Mouse (Mus musculus): ENCODE measurements around the gene Dhps. TPM values are rescaled to one million over a fixed set of nuclear protein-coding genes. Genes with fewer than 3 reads are reported as not detected.
A peak's percentile ranks its signal among the peaks of the same experiment; 100 is the strongest.
"Not testable (repeated sequence)": the region's sequence is repeated elsewhere in the genome, so short reads cannot be mapped to it uniquely, and the experiment has no call there.

The Dhps gene
- total RNA-seq, 4 experiments from 2014 or later = 31.4 to 41.2 (median 33.2) TPM

GRCm38 (mm10) chr8:85062603-85063002, 9.0 kb upstream of the Dhps start:
- DNase-seq = no peak

GRCm38 (mm10) chr8:85065213-85065612, 6.3 kb upstream of the Dhps start:
- no peak for DNase-seq

GRCm38 (mm10) chr8:85067155-85067554, 4.4 kb upstream of the Dhps start:
- DNase-seq = no peak

- DNase-seq = no peak
Measured at GRCm38 (mm10) chr8:85067982-85068381, 3.6 kb upstream of the Dhps start, which contains the start of gene Gm5741. TSS of gene Gm5741 (minus strand) at chr8:85067982.

GRCm38 (mm10) chr8:85071041-85071440, 516 bp upstream of the Dhps start:
- no peak for DNase-seq

GRCm38 (mm10) chr8:85072364-85072929, 890 bp downstream of the Dhps start:
- no peak for DNase-seq

- DNase-seq = no peak
Measured at GRCm38 (mm10) chr8:85073041-85073612, 1.6 kb downstream of the Dhps start.

GRCm38 (mm10) chr8:85074167-85074566, 2.6 kb downstream of the Dhps start:
- DNase-seq = no peak

- DNase-seq = no peak
Measured at GRCm38 (mm10) chr8:85074617-85075016, 3.1 kb downstream of the Dhps start.

GRCm38 (mm10) chr8:85076001-85076400, 4.4 kb downstream of the Dhps start:
- no peak for DNase-seq

GRCm38 (mm10) chr8:85076993-85077392, 5.4 kb downstream of the Dhps start:
- DNase-seq = no peak

GRCm38 (mm10) chr8:85080214-85080531, 8.6 kb downstream of the Dhps start:
- no peak for DNase-seq

GRCm38 (mm10) chr8:85080532-85081215, 9.1 kb downstream of the Dhps start, which contains the start of gene Wdr83os:
TSS of gene Wdr83os (plus strand) at chr8:85080740.
- DNase-seq = no peak

- no peak for DNase-seq
Measured at GRCm38 (mm10) chr8:85081216-85081555, 9.6 kb downstream of the Dhps start, which contains the start of gene Wdr83. TSS of gene Wdr83 (minus strand) at chr8:85081306.

GRCm38 (mm10) chr8:85082169-85082568, 10.6 kb downstream of the Dhps start:
- not testable (repeated sequence) for DNase-seq

- DNase-seq = peak; percentile 92
Measured at GRCm38 (mm10) chr8:85083108-85083813, 11.7 kb downstream of the Dhps start, which contains the start of gene Man2b1. TSS of gene Man2b1 (plus strand) at chr8:85083270.

GRCm38 (mm10) chr8:85084633-85085032, 13.1 kb downstream of the Dhps start:
- no peak for DNase-seq

GRCm38 (mm10) chr8:85086238-85086637, 14.7 kb downstream of the Dhps start:
- no peak for DNase-seq

GRCm38 (mm10) chr8:85088771-85089170, 17.2 kb downstream of the Dhps start:
- no peak for DNase-seq

GRCm38 (mm10) chr8:85090856-85091255, 19.3 kb downstream of the Dhps start:
- DNase-seq = no peak

- no peak for DNase-seq
Measured at GRCm38 (mm10) chr8:85091526-85092090, 20.1 kb downstream of the Dhps start.

- DNase-seq = no peak
Measured at GRCm38 (mm10) chr8:85095051-85095450, 23.5 kb downstream of the Dhps start.

GRCm38 (mm10) chr8:85095566-85095965, 24.0 kb downstream of the Dhps start:
- DNase-seq = no peak
